Mouse (Mus musculus) heart, adult 2 months (tissue): ENCODE results near the gene Ifi213. TPM values are rescaled to one million over a fixed set of nuclear protein-coding genes. Genes with fewer than 3 reads are reported as not detected.
A peak's percentile ranks its signal among the peaks of the same experiment; 100 is the strongest.
"Not testable (repeated sequence)": the region's sequence is repeated elsewhere in the genome, so short reads cannot be mapped to it uniquely, and the experiment has no call there.

Experiments
- DNase-seq, 2 experiments: peaks; one replicate each; pipeline ENCODE4 v3.0.0; 2021
- H3K27ac ChIP-seq: fragments of 200-600 bp; 2 replicates; pipeline ENCODE4 v1.8.1; 2022
- H3K27me3 ChIP-seq: fragments of 200-500 bp; 2 replicates; pipeline ENCODE4 v1.6.1; 2012; ENCODE audit warnings: mild to moderate bottlenecking, low read length, inconsistent platforms, mixed read lengths; ENCODE audit not compliant: control insufficient read depth, insufficient read depth
- H3K36me3 ChIP-seq: fragments of 200-500 bp; 2 replicates; pipeline ENCODE4 v1.6.1; 2012; ENCODE audit warnings: low read length, inconsistent platforms; ENCODE audit not compliant: control insufficient read depth, insufficient read depth
- H3K4me1 ChIP-seq: fragments of 200-500 bp; 2 replicates; pipeline ENCODE4 v1.6.1; 2011; ENCODE audit warnings: low read length; ENCODE audit not compliant: control insufficient read depth, insufficient read depth
- H3K4me3 ChIP-seq: fragments of 200-600 bp; 2 replicates; pipeline ENCODE4 v1.8.1; 2022
- H3K79me2 ChIP-seq: fragments of 200-500 bp; replicated peaks from 2 replicates; pipeline ENCODE4 v1.6.1; 2012; ENCODE audit warnings: mild to moderate bottlenecking, inconsistent platforms, low read length, moderate library complexity, mixed read lengths; ENCODE audit not compliant: control insufficient read depth, insufficient read depth
- H3K9ac ChIP-seq: fragments of 200-500 bp; 2 replicates; pipeline ENCODE4 v1.6.1; 2012; ENCODE audit warnings: low read depth, mild to moderate bottlenecking, control low read depth, inconsistent platforms, low read length, mixed read lengths
- CTCF ChIP-seq: fragments of 200-600 bp; IDR thresholded peaks from 2 replicates; pipeline ENCODE4 v1.8.1; 2022; ENCODE audit warnings: antibody characterized with exemption, mild to moderate bottlenecking, moderate library complexity
- EP300 ChIP-seq: fragments of 200-500 bp; IDR thresholded peaks from 2 replicates; pipeline ENCODE4 v1.6.1; 2011; ENCODE audit warnings: low read depth, low read length, control low read depth; ENCODE audit not compliant: insufficient read depth
- POLR2A ChIP-seq: fragments of 200-500 bp; IDR thresholded peaks from 2 replicates; pipeline ENCODE4 v1.6.1; 2011; ENCODE audit warnings: mild to moderate bottlenecking, low read depth, low read length, control low read depth; ENCODE audit not compliant: insufficient read depth
- WGBS: fragments of 180-500 bp; shearing (Covaris S2); methylation state at CpG from one replicate; pipeline ENCODE4 v1.1.7; 2018; 5-methylcytosine and 5-hydroxymethylcytosine counted together
- intact Hi-C: fragments of 180-260 bp; cut with DNase I; formaldehyde crosslinking; loops from one replicate; pipeline ENCODE4 v1.15.1; 2025
- microRNA-seq, 2 experiments: library from miRNA; unstranded; fragments of <30 nt; microRNA quantifications; one replicate each; pipeline ENCODE4 v1.2.0; 2021
- polyA plus RNA-seq: library from polyadenylated mRNA; depleted of rRNA; stranded (reverse); fragments of >200 nt; gene quantifications from 2 replicates; pipeline ENCODE4 v1.2.3, GENCODE M21; 2012; rRNA removed
- total RNA-seq, 2 experiments: library from RNA; stranded (reverse); gene quantifications; 2 replicates each; pipeline ENCODE4 v1.2.3; 2021

Gene Ifi213
- total and polyA plus RNA-seq, 3 experiments, result 0.13 to 1.6 (median 0.25) TPM

DNA sequence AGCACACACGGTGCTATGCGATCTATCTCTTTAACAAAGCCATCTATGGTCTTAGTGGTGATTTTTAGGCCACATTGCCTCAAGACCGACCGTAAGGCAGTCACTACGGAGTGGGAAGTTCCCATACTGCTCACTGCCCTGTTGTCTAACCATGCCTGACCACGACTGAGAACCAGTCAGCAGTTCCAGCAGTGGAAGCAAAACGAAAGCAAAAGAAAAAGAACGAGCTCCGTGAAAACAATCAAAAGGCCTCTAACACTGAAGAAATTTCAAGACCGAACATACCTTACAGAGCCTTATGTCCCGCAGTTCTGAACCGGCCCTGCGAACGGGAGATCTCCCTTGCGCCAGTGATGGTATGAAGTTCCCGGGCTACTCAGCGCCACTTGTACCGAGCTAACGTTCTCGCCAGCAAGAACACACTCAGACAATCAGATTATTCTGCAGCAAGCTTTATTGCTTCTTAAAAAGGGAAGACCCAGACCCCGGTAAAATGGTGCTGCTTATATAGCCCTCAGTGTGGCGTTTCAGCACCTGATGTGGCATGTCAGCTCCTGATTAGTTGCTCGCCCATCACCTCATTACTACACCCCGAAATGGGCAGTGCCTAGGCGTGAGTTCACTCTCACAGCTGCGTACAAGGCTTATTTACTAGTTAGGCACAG, 19.0 kb downstream of the Ifi213 start:
- intact Hi-C loops, result no loop called here
- Histone ChIP-seq H3K36me3 (no peaks in the 10 kb centered on the region), H3K27ac (no peak overlapping the region), H3K27me3 (no peaks in the 10 kb centered on the region), H3K79me2 (no peaks in the 10 kb centered on the region), H3K4me1 (no peaks in the 10 kb centered on the region), H3K9ac (no peak overlapping the region), H3K4me3 (no peak overlapping the region)
- TF ChIP-seq EP300 (no peak), POLR2A (no peak), CTCF (no peak)
- no peak for DNase-seq
- 90% methylated on average over 26 of the region's 26 CpGs for WGBS

GRCm38 (mm10) chr1:173579079-173579478, 20.0 kb downstream of the Ifi213 start:
- no peaks in the 10 kb centered on the region for H3K36me3 ChIP-seq
- no peak overlapping the region for H3K27ac ChIP-seq
- no peaks in the 10 kb centered on the region for H3K27me3 ChIP-seq
- H3K4me3 ChIP-seq, result no peak overlapping the region
- H3K4me1 ChIP-seq, result no peaks in the 10 kb centered on the region
- intact Hi-C loops, result no loop called here
- no peaks in the 10 kb centered on the region for H3K79me2 ChIP-seq
- no peak overlapping the region for H3K9ac ChIP-seq
- TF ChIP-seq CTCF (no peak), EP300 (no peak), POLR2A (no peak)
- no peak for DNase-seq
- WGBS, result 89% methylated on average over 9 of the region's 9 CpGs

DNA sequence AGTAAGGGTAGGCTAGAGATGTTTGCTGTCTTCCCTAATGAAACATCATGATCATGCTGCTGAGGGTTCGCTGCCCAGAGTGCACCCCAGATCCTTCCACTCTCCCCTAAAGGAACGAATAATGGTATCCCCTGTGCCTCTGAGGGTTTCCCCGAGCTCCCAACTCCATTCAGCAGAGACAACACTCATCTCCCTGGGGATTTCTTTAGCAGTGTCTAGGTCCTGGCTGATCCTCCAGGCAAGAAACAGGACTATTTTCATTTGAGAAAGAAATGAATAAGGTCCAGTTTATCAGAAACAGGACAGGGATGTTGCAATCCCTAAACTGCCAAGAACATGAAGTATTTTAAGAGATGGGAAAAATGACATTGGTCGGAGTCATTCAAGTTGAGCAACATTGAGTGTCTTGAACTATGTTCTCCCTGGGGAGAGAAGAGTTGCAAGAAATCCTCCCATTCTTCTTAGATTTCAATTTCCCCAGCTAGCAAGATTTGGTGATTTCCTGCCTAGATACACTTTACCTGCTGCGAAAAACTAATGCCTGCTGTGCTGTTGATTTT, 48.5 kb downstream of the Ifi213 start:
- H3K36me3 ChIP-seq, intact Hi-C loops, H3K9ac ChIP-seq, H3K27ac ChIP-seq, H3K79me2 ChIP-seq, H3K4me1 ChIP-seq, H3K4me3 ChIP-seq, H3K27me3 ChIP-seq: not testable (repeated sequence)
- 58% methylated on average over 5 of the region's 5 CpGs for WGBS
- DNase-seq, result peak in 1 of 2 experiments; percentile 8

- H3K4me1 ChIP-seq, H3K27ac ChIP-seq, H3K36me3 ChIP-seq, DNase-seq, H3K27me3 ChIP-seq, H3K79me2 ChIP-seq, H3K4me3 ChIP-seq, H3K9ac ChIP-seq, intact Hi-C loops: not testable (repeated sequence)
- WGBS, result 72% methylated on average over 3 of the region's 3 CpGs
Observed at GRCm38 (mm10) chr1:173548798-173549197, 50.3 kb downstream of the Ifi213 start.

DNA sequence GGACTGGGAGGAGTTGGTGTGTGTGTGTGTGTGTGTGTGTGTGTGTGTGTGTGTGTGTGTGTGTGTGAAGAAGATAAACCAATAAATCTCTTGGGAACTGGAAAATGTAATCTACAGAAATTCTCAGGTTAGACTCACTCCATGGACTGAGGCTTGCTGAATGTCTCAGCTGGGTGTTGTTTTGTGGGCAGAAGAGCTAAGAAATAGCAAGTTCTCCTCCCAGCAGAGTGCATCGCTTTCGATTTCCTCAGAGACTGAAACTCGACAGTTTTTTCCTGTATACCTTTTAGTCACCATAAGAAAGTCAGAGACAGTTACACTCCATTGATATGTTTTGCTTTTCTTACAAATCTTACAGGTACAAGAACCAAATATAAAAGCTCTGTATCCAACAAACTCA, 63.3 kb downstream of the Ifi213 start, which contains the start of gene Ifi214:
Gene Ifi214 (minus strand): TSS at position 167 of the 400 bp plus-strand sequence.
- H3K4me1 ChIP-seq, intact Hi-C loops, DNase-seq, H3K9ac ChIP-seq, H3K27ac ChIP-seq, H3K36me3 ChIP-seq, H3K27me3 ChIP-seq, H3K79me2 ChIP-seq, H3K4me3 ChIP-seq: not testable (repeated sequence)
- 86% methylated on average over 3 of the region's 3 CpGs for WGBS

GRCm38 (mm10) chr1:173521452-173521851, 77.6 kb downstream of the Ifi213 start:
- Histone ChIP-seq H3K4me1 (no peaks in the 10 kb centered on the region), H3K36me3 (no peaks in the 10 kb centered on the region), H3K27ac (no peak overlapping the region), H3K79me2 (no peaks in the 10 kb centered on the region), H3K4me3 (no peak overlapping the region), H3K27me3 (no peaks in the 10 kb centered on the region), H3K9ac (no peak overlapping the region)
- no peak for TF ChIP-seq POLR2A
- no peak for TF ChIP-seq EP300
- TF ChIP-seq CTCF, result no peak
- DNase-seq, result no peak
- intact Hi-C loops, result no loop called here

Small RNAs within 50 kb of the gene (microRNA-seq; reads per million reads assigned to microRNA genes)
- 0 reads per million in 2 experiments for gene Gm44339
- gene Gm44481, result 0 reads per million in 2 experiments

Other genes with a start within 250 kb of the Ifi213 start
- gene Aim2, start 248.4 kb downstream of the Ifi213 start, total RNA-seq, result 1 to 10 TPM; 1.1 to 1.4 TPM
- 0.82 and 1.4 TPM in 2 replicates for gene Aim2, start 248.4 kb downstream of the Ifi213 start, polyA plus RNA-seq
- gene Cadm3, start 231.6 kb downstream of the Ifi213 start, total RNA-seq, result 1 to 10 TPM; 1.6 to 2.6 TPM
- 4.1 and 8.1 TPM in 2 replicates for gene Cadm3, start 231.6 kb downstream of the Ifi213 start, polyA plus RNA-seq
- gene Ifi206, start 108.2 kb downstream of the Ifi213 start, total RNA-seq, result under 1 TPM; 0.16 to 0.41 TPM
- gene Ifi206, start 108.2 kb downstream of the Ifi213 start, polyA plus RNA-seq, result 0.18 and 0.82 TPM in 2 replicates
- gene Ifi214, start 63.3 kb downstream of the Ifi213 start, total RNA-seq, result under 1 TPM in 1 of 2 experiments, not detected in 1; 0.11 TPM
- 0.16 and 0.18 TPM in 2 replicates for gene Ifi214, start 63.3 kb downstream of the Ifi213 start, polyA plus RNA-seq
- under 1 TPM; 0.39 to 0.73 TPM for gene Ifi209, start 31.6 kb upstream of the Ifi213 start, total RNA-seq
- 0.45 and 0.56 TPM in 2 replicates for gene Ifi209, start 31.6 kb upstream of the Ifi213 start, polyA plus RNA-seq
- gene Ifi208, start 74.4 kb upstream of the Ifi213 start, total RNA-seq, result under 1 TPM; 0.50 to 0.64 TPM
- gene Ifi208, start 74.4 kb upstream of the Ifi213 start, polyA plus RNA-seq, result 1.3 and 2.0 TPM in 2 replicates
- gene Ifi207, start 142.5 kb upstream of the Ifi213 start, total RNA-seq, result 1 to 10 TPM; 5.8 to 5.9 TPM
- 8.5 and 9.0 TPM in 2 replicates for gene Ifi207, start 142.5 kb upstream of the Ifi213 start, polyA plus RNA-seq
- 1 to 10 TPM; 2.1 to 2.4 TPM for gene Ifi204, start 167.7 kb upstream of the Ifi213 start, total RNA-seq
- 0.66 and 1.9 TPM in 2 replicates for gene Ifi204, start 167.7 kb upstream of the Ifi213 start, polyA plus RNA-seq